Mouse (Mus musculus): ENCODE results near the gene Wdr41.
A peak's percentile ranks its signal among the peaks of the same experiment; 100 is the strongest.

Wdr41 gene

DNA sequence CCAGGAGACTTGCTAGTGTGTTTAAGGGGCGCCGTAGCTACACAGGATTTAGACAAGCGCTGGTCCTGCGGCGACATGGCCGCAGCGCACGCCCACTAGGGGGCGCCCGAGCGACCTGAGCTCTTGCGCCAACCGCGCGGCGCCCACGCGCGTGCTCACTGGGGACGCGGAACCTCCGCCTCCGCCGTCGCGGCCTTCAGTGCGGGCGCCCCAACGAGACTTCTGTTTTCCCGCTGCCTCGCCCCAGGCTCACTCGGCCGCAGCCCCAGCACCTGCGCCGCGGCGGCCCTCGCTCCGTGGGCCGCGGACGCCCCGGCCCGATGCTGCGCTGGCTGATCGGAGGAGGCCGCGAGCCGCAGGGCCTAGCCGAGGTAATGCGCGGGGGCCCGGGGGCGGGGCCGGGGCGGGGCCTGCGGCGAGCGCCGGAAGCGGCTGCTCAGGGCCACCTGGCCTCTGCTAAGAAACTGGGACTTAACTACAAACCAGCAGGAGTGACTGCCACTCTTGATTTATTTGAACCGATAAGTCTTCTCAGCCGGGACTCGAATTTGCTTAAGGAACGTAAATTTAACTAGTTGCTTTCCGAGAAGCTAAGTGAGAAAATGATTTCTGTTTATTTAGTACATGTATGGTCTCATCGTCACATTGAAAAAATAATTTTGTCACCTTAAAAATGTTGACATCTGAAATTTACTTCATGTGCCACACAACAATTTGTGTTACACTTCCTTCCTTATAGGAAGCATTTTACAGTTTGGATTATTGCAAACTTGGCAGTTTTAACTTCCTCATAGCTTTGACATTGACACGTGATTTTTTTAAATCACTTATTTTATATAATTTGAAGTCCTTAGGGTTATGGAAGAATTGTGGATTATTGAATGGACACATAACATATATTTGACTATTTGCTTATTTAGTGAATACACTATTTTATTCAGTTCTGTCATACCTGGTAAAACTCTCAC lies at the start of gene Wdr41:
Wdr41 (plus strand) TSS at position 126 of the 968 bp plus-strand sequence.
- peak; percentile 85 to 95 for DNase-seq (ENCODE audit: low spot score in 2 of 2)

- no peak for DNase-seq (ENCODE audit: low spot score in 2 of 2)
Measured at GRCm38 (mm10) chr13:94928086-94928485, 48.1 kb upstream of the Wdr41 start.

- no peak for DNase-seq (ENCODE audit: low spot score in 2 of 2)
Measured at GRCm38 (mm10) chr13:94938418-94938817, 37.7 kb upstream of the Wdr41 start.

- DNase-seq (ENCODE audit: low spot score in 2 of 2): no peak
Measured at GRCm38 (mm10) chr13:94940104-94940503, 36.0 kb upstream of the Wdr41 start.

GRCm38 (mm10) chr13:94941230-94941629 lies 34.9 kb upstream of the Wdr41 start:
- peak; percentile 41 to 68 for DNase-seq (ENCODE audit: low spot score in 2 of 2)

- no peak for DNase-seq (ENCODE audit: low spot score in 2 of 2)
Measured at GRCm38 (mm10) chr13:94955941-94956340, 20.2 kb upstream of the Wdr41 start.

GRCm38 (mm10) chr13:94957965-94958364 lies 18.2 kb upstream of the Wdr41 start:
- DNase-seq (ENCODE audit: low spot score in 2 of 2): no peak

DNA sequence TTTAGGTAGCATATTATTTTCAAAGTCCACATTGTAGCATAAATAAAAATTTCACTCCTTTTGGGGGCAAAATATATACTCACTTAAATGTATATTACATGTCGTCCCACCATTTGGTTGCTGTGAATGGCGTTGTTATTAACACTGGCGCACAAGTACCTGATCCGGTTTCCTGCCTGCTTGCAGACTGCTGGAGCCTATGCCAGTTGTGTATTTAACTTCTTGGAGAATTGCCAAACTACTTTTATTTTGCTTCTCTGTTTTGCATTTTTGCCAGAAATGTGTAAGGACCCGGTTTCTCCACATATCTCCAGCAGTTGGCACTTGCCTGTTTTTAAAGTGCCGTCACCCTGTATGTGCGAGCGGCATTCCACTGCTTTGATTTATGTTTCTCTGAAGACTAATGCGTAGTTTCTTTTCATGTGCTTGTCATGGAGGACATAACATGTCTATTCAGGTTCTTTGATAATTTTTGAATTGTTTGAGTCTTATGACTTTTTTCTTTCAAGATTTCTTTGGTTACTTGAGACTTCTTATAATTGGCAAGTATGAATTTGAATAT lies 6.1 kb upstream of the Wdr41 start:
- no peak for DNase-seq (ENCODE audit: low spot score in 2 of 2)

GRCm38 (mm10) chr13:94975828-94976218 lies 321 bp upstream of the Wdr41 start:
- no peak for DNase-seq (ENCODE audit: low spot score in 2 of 2)

DNA sequence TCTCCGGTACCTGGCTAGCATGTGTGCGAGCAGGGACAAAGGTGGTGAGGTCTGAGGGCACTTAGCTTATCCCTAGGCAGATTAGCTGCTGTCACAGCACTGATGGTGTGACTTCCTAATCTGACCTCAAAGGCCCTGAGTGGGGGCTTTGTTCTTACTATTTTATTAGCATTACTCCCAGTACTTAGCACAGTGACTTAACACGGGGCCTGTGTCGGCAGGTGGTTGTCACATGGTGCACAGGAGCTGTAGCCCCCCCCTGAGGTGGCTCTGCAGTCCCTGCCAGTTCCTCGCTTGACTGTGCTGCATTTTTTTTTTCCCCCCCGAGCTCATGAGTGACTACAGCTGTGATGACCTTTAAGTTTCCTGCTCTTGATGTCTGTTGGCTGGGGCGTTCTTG lies 2.9 kb downstream of the Wdr41 start:
- DNase-seq (ENCODE audit: low spot score in 2 of 2): no peak

DNA sequence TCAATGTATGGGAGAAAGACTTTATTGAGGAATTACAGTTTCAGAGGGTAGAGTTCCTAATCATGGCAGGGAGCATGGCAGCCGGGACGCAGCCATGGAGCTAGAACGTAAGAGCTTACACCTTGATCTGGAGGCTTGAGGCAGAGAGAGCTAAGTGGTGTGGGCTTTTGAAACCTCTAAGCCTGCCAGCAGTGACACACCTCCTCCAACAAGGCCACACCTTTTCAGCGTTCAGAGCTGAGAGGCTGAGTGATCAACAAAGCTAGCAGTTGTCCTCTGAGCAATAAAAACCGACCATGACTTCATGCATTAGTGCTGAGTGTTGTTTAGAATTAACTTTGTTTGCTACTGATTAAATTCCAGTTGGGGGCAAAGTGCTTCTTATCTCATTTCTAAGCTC lies 14.4 kb downstream of the Wdr41 start:
- DNase-seq (ENCODE audit: low spot score in 2 of 2): no peak

DNA sequence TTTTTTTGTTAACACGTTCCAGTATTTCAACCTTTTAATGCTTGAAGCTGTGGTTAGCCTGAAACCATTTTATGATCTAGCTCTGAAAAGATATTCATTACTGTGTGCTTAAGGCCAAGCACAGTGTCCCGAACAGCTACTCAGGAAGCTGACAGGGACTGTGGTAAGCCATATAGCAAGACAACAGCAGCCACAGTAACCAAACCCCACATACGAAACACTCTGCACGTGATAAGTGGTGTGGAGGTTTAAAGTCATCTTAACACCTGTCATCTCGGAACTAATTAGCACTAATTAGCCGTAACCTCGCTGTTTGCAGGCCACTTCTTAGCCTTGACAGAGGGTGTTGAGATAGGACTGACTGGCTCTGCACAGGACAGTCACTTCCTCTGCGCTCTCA lies 31.1 kb downstream of the Wdr41 start:
- no peak for DNase-seq (ENCODE audit: low spot score in 2 of 2)

GRCm38 (mm10) chr13:95009261-95009660 lies 33.1 kb downstream of the Wdr41 start:
- no peak for DNase-seq (ENCODE audit: low spot score in 2 of 2)

DNA sequence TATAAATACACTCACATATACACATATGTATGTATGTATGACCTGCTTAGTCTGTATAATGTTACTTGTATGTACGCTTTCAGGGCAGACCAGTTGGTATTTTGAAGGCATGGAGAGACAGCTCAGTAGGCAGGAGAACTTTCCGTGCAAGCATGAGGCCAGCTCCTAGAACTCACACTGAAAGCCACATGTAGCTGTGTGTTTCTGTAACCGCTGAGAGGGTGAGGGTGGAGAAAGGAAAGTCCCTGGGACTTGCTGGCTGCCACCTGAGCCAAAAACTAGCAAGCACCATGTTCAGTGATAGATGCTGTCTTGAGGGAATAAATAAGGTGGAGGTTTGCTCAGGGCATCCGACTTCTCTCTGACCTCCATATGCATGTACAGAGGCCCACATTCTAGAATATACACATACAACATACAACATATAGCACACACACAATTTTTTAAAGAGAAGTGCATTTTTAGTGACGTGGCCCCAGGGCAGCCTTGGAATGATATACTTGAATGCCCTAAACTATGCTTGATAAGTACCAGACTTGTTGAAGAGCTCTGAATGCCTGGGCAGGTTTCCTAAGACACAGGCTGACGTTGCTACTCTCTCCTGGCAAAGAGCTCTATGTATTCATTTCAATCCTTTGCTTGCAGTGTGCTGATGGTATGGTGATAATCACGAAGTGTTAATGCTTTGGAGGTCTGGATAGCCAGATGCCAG lies 35.6 kb downstream of the Wdr41 start:
- no peak for DNase-seq (ENCODE audit: low spot score in 2 of 2)

- DNase-seq (ENCODE audit: low spot score in 2 of 2): no peak
Measured at GRCm38 (mm10) chr13:95017278-95017677, 41.1 kb downstream of the Wdr41 start.

GRCm38 (mm10) chr13:95017916-95018315 lies 41.8 kb downstream of the Wdr41 start:
- DNase-seq (ENCODE audit: low spot score in 2 of 2): peak; percentile 67 to 82

DNA sequence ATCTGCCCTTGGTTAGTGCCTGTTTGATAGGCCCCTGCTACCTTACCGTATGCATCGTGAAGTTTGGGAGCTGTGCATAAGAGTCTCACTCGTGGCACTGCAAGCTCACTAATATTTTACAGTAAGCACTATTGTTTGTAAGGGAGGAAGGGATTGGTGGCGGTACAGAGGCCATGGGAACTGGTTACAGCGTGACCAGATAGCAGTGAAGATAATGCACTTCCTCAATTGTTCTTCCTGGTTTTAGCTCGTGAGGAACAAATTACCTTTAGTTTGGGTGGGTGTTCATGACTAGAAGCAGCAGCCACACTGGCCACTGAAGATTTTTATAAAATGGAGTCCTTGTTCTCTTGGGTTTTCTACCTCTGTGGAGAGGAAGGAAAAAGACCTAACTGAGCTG lies 43.2 kb downstream of the Wdr41 start:
- no peak for DNase-seq (ENCODE audit: low spot score in 2 of 2)

- DNase-seq (ENCODE audit: low spot score in 2 of 2): no peak
Measured at GRCm38 (mm10) chr13:95020216-95020615, 44.1 kb downstream of the Wdr41 start.

DNA sequence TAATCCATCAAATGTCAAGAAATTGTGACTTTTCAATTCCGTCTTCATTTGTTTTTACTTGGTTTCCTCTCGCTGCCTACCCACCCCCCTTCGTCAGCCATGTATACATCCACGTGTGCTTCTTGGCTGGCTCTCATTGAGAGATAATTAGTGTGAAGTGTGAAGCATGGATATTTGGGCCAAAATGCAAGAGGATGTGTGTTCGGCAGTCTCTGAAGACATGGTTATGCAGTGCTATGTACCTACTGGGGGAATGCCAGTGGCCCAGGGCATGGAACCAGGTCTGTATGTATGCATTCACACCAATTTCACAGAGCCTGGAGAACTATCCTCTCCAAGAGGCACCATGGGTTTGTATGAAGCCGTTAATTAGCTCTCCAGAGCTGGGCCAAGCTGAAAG lies 54.7 kb downstream of the Wdr41 start:
- no peak for DNase-seq (ENCODE audit: low spot score in 2 of 2)

- no peak for DNase-seq (ENCODE audit: low spot score in 2 of 2)
Measured at GRCm38 (mm10) chr13:95032127-95032831, 56.1 kb downstream of the Wdr41 start.

GRCm38 (mm10) chr13:95032973-95033372 lies 56.8 kb downstream of the Wdr41 start:
- no peak for DNase-seq (ENCODE audit: low spot score in 2 of 2)

GRCm38 (mm10) chr13:95034094-95034493 lies 58.0 kb downstream of the Wdr41 start:
- DNase-seq (ENCODE audit: low spot score in 2 of 2): no peak

Data from cerebellum, postnatal 4 days (tissue).